Comparison of ENCODE assay signal across 9 mouse cellular contexts in the genomic region with DNA sequence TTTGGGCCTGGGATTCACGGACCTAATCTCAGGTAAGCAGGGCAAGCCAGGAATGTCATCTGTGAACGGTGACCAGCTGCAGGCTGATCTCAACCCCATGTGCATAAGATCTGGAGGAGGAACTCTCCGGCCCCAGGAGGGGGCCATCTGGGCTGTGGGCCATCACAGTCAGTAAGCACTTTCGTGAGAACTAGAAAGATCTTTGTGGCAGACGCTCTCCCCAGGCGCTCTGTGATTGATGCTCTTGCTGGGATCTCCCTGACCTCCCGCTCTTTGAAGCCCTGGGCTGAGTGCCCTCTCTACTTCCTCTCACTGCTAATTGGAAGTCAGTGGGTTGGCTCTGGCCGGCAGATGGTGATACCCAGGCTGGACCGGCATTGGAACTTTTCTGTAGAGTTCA.
DNase-seq lines count a peak whose midpoint lies in the region; ATAC-seq and TF ChIP-seq lines count a peak whose summit lies in the region.
"Had no signal": no experiment of that assay in that cellular context is flagged by ENCODE, and none has a peak within 500 bp of the region (broad histone marks: within the 10 kb centered on the region; RNA-seq: fewer than 3 reads in every experiment).

No protein-coding gene starts in this region.

- TF ChIP-seq POLR2A in liver, adult 2 months (IDR thresholded peaks at IDR 0.05; ENCODE audit: extremely low read depth, insufficient read depth, low read length) = no peak

- intact Hi-C loops in gastrocnemius, postnatal 36 days (cut with DNase I) = no loop called here

- no peak overlapping the region for H3K4me2 ChIP-seq in liver, postnatal 0 days (ENCODE audit: low read depth, low read length)
- H3K4me2 ChIP-seq in kidney, embryonic 15.5 days = no peak overlapping the region
- H3K4me2 ChIP-seq in intestine, postnatal 0 days (replicated peaks; ENCODE audit: low read depth) = no peak overlapping the region

- H3K9me3 ChIP-seq in liver, postnatal 0 days (ENCODE audit: low read length) = no peaks in the 10 kb centered on the region
- H3K9me3 ChIP-seq in kidney, embryonic 15.5 days (replicated peaks) = no peaks in the 10 kb centered on the region
- H3K9me3 ChIP-seq in intestine, postnatal 0 days (ENCODE audit: control insufficient read depth) = no peaks in the 10 kb centered on the region
- H3K9me3 ChIP-seq: G1E had no signal

- 74% methylated on average over 9 of the region's 9 CpGs for WGBS in liver, adult 2 months
- 58% methylated on average over 9 of the region's 9 CpGs for WGBS in liver, postnatal 0 days (ENCODE audit: insufficient replicate concordance)
- 12% methylated on average over 9 of the region's 9 CpGs for whole genome bisulfite sequencing in kidney, embryonic 15.5 days
- 56% methylated on average over 9 of the region's 9 CpGs for WGBS in intestine, postnatal 0 days

- H3K36me3 ChIP-seq in liver, adult 2 months (ENCODE audit: control insufficient read depth, insufficient read depth, low read length) = no peaks in the 10 kb centered on the region
- no peaks in the 10 kb centered on the region for H3K36me3 ChIP-seq in liver, postnatal 0 days (replicated peaks; ENCODE audit: insufficient read depth, low read length)
- no peaks in the 10 kb centered on the region for H3K36me3 ChIP-seq in kidney, embryonic 15.5 days
- no peaks in the 10 kb centered on the region for H3K36me3 ChIP-seq in intestine, postnatal 0 days (ENCODE audit: control insufficient read depth, insufficient read depth)
- H3K36me3 ChIP-seq: G1E had no signal

- H3K27ac ChIP-seq in liver, adult 2 months (replicated peaks; ENCODE audit: insufficient read depth, low read depth, low read length) = no peak overlapping the region
- H3K27ac ChIP-seq in liver, postnatal 0 days (ENCODE audit: low read depth) = no peak overlapping the region
- H3K27ac ChIP-seq in kidney, embryonic 15.5 days = peak overlapping the region; percentile 41; the same call in 1 of the 2 replicates
- H3K27ac ChIP-seq in intestine, postnatal 0 days (ENCODE audit: low read depth, low read length) = no peak overlapping the region

- TF ChIP-seq CTCF in liver, adult 2 months (IDR thresholded peaks at IDR 0.05; ENCODE audit: low read depth, low read length) = no peak
- TF ChIP-seq CTCF in liver, postnatal 0 days (IDR thresholded peaks at IDR 0.05; ENCODE audit: low read depth) = no peak
- TF ChIP-seq CTCF in intestine, postnatal 0 days (IDR thresholded peaks at IDR 0.05; ENCODE audit: low read depth) = no peak

- H3K4me3 ChIP-seq in liver, adult 2 months (ENCODE audit: insufficient read depth, low read depth, low read length) = no peak overlapping the region
- no peak overlapping the region for H3K4me3 ChIP-seq in liver, postnatal 0 days (ENCODE audit: low read depth, low read length)
- no peak overlapping the region for H3K4me3 ChIP-seq in kidney, embryonic 15.5 days (replicated peaks)
- no peak overlapping the region for H3K4me3 ChIP-seq in intestine, postnatal 0 days (ENCODE audit: low read depth, low read length)

- no peaks in the 10 kb centered on the region for H3K27me3 ChIP-seq in liver, adult 2 months (ENCODE audit: control insufficient read depth, insufficient read depth, low read length)
- no peaks in the 10 kb centered on the region for H3K27me3 ChIP-seq in liver, postnatal 0 days (ENCODE audit: insufficient read depth, low read length)
- H3K27me3 ChIP-seq in kidney, embryonic 15.5 days = no peaks in the 10 kb centered on the region
- no peaks in the 10 kb centered on the region for H3K27me3 ChIP-seq in intestine, postnatal 0 days (replicated peaks; ENCODE audit: control insufficient read depth, insufficient read depth, low read length)

- no peak overlapping the region for H3K9ac ChIP-seq in liver, adult 2 months (ENCODE audit: low read depth, low read length)
- no peak overlapping the region for H3K9ac ChIP-seq in liver, postnatal 0 days (replicated peaks)
- no peak overlapping the region for H3K9ac ChIP-seq in kidney, embryonic 15.5 days
- no peak overlapping the region for H3K9ac ChIP-seq in intestine, postnatal 0 days (ENCODE audit: low read depth, low read length)

- H3K4me1 ChIP-seq in liver, adult 2 months (ENCODE audit: control insufficient read depth, insufficient read depth, low read length) = no peaks in the 10 kb centered on the region
- H3K4me1 ChIP-seq in liver, postnatal 0 days (ENCODE audit: insufficient read depth) = no peaks in the 10 kb centered on the region
- H3K4me1 ChIP-seq in kidney, embryonic 15.5 days = peaks cover 24% of the 10 kb centered on the region
- H3K4me1 ChIP-seq in intestine, postnatal 0 days (replicated peaks; ENCODE audit: control insufficient read depth, insufficient read depth, low read length) = no peaks in the 10 kb centered on the region

- TF ChIP-seq EP300 in liver, postnatal 0 days (IDR thresholded peaks at IDR 0.05; ENCODE audit: low read depth) = no peak

- DNase-seq in liver, adult 2 months (ENCODE audit: extremely low read depth, low read depth, low spot score) = peak; percentile 10
- no peak for DNase-seq in liver, postnatal 0 days
- DNase-seq in cerebellum, adult 8-10 months = peak; percentile 4
- DNase-seq in ovary, postnatal 14 days (ENCODE audit: low spot score) = peak; percentile 36
- no peak for DNase-seq in B cell, adult 2 months
- no peak for DNase-seq in gastrocnemius, postnatal 36 days

- no peak for ATAC-seq in liver, postnatal 0 days
- peak; percentile 63 for ATAC-seq in kidney, embryonic 15.5 days (replicated peaks; ENCODE audit: low FRiP score)
- no peak for ATAC-seq in intestine, postnatal 0 days

- no peaks in the 10 kb centered on the region for H3K79me2 ChIP-seq in liver, adult 2 months (ENCODE audit: control insufficient read depth, insufficient read depth, low read length)

Comparison
In these comparisons a context has a peak if more than half of its experiments do, and no peak if none do; other contexts are left out.
1. DNase-seq: peak in liver, adult 2 months (single experiment), cerebellum, adult 8-10 months (single experiment) and ovary, postnatal 14 days (single experiment); none in liver, postnatal 0 days (single experiment), B cell, adult 2 months (0 of 2) and gastrocnemius, postnatal 36 days (0 of 2).